Mouse (Mus musculus): ENCODE data around the gene B3galt1.

DNA sequence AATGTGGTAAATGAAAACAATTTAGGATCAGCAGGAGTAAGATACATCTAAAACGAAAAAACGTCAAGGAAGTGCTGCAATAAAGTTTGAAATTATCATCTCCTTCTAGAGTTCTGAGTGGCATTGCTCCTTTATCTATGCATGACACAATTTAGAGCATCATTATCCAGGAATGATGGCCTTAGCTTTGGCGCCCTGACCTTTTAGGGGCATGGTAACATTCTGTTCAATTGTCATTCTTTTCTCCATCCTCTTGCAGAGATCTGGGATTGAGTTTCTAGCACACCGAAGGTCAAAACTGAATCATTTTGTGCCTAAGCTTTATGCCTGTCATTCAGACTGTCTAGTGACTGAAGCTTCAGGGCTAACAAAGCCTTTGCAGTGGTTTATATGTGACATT, 231.9 kb downstream of the B3galt1 start:
- TF ChIP-seq CTCF (conservative IDR thresholded peaks at IDR 0.05; ENCODE audit: low read length), result no peak
- no peak for TF ChIP-seq NANOG (IDR thresholded peaks at IDR 0.05; ENCODE audit: borderline replicate concordance, low read length)
- TF ChIP-seq POU5F1 (IDR thresholded peaks at IDR 0.05; ENCODE audit: borderline replicate concordance, low read length), result no peak
